Mouse (Mus musculus) pancreas, adult 10 weeks (tissue): ENCODE measurements around the gene Tmem95. TPM values are rescaled to one million over a fixed set of nuclear protein-coding genes. Genes with fewer than 3 reads are reported as not detected.

Source experiments
- polyA plus RNA-seq: library from polyadenylated mRNA; stranded (reverse); fragments of 350-450 nt; fragmentation: Illumina TruSeq; extraction: RNeasy Lipid Tissue Mini Kit (QIAGEN cat#74804); gene quantifications from one replicate; pipeline ENCODE4 v1.2.3, GENCODE M21; 2015; ENCODE audit warnings: low read depth, low replicate concordance; ENCODE audit not compliant: insufficient read depth

Tmem95 gene
- polyA plus RNA-seq = not detected

DNA sequence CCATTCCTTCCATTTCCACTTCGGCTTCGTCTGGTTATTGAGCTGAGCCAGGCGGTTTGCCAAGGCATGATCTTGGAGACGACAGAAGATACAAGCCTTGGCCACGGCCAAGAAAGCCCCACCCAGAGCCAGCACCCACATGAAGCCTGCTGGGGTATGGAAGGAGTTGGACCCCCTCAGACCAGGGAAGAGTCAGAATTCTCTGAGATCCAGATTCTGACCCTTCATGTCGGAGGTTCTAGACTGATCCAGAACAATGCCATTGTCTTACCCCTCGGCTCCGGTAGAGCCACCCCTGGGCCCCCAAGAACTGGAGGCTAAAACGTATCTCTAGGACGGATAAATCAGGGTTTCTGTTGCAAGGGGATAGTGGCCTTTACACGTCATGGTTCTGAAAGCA lies at the start of gene Tmem95:
Tmem95 (minus strand) TSS at position 141 of the 400 bp plus-strand sequence.

DNA sequence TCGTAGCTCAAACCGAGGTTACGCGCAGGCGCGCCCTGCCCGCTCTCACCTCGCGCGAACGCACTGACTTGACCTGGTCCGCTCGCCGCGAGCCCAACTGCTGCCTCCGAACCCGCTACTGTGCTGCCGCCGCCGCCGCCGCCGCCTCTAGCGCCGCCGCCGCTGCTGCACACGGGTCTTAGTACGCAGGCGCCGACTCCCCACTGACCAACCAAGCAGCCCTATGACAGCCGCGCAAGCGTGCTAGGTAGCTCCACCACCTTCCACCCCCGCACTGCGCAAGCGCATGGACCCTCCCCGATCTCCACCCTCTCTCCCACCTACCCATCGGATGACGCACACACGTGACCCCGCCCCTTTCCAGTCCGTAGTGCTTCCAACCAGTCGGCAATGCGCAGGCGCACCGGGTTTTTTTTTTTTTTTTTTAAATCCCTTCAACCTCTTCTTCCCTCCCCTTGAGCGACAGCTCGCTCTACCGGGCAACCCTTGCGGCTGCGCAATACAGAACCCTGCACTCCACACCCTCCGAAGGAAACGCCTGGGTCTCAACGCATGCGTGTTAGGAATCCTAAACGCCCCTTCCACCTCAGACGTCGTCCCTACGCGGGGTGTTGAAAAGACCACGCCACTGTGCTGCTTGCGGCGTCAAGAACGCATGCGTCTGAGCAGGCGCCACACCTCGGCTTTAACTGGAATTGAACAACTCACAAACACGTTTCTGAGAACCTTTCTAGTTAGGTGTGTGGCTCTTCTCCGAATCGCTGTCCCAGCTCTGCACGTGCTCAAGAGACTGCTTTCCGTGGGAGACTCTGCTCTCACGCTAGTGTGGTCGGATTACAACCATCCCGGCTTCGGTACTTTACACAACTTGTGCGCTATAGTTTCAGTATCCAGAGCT lies 43.5 kb upstream of the Tmem95 start, which contains the start of gene Eif5a:
Eif5a (minus strand) TSS at position 845 of the 898 bp plus-strand sequence.

DNA sequence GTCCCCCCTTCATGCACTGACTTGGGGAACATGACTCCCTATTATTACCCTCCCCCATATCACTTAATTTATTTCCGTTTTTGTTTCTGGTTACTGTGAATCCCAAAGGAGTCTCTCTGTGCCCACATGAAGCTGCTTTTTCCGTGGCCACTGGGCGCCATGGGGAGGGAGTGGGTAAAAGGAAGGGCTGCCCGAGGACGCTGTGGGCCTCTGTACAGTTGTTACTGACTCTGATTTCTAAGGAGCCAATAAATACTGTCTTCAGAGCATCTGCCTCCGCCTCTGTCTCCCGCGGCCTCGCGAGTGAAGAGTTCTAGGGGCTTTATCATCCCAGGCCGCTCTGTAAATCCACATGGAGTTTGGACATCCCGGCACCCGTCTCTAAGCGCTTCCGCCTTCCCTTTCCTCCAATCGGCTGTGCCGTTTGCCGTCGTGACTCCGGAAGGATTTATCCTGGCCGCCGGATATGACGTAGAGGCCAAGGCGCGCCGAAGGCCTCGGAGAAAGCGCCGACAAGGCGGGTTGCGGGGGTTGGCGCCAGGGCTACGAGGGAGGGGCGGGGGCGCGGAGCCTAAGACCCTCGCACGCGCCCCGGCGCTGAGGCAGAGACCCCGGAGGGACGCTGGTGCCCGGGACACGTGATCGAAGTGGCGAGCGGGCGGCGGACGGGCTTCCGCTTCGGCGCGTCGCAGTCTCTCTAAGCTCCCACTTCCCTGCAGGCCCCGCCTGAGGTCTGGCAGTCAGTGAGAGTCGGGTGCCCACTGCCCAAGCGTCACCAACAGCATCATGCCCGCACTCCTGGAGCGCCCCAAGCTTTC lies 35.9 kb upstream of the Tmem95 start, which contains the start of gene Gps2:
Gps2 (plus strand) TSS at position 335 of the 818 bp plus-strand sequence.

DNA sequence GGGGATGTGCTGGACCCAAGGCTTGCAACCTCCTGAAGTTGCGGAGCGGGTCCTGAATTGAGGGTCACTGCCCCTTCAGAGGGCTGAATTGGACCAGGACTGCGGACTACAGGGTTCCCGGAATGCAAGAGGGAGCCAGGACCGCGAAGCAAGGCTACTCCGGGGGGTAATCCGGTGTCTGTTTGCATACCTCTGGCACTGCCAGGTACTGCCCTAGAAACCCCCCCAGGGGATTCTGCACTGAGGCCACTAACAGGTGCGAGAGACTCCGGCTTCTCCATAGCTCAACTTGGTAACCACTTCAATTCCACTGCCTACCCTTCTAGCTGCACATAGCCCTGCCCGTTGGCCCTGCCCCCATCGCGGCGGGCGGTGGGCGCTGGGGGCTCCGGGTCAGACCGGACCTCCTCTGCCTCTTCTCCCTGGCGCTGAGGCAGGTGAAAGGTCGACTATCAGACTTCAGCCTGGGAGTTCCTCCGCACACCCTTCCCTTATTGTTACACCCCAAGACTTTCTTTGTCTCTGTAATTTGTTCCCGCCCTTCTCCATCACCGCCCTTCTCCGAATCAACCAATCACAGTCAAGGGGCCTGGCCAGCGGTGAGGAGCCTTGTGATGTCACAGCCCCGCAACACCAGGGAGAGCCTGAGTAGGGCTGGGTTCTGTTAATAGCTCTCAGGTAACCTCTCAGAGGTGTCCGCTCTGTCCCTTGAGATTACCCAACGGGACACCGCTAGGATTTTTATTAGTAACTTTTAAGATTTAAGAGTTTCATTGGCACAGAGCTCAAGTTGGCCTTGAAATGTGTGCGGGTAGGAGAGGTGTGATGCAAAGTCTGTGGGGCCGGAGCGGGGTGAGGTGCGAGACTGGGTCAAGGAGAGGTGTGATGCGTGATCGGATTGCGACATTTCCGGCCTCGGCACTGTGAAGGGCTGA lies 22.9 kb upstream of the Tmem95 start, which contains the start of the genes 2810408A11Rik and Neurl4:
2810408A11Rik (minus strand) TSS at position 517 of the 935 bp plus-strand sequence.
Neurl4 (plus strand) TSS at position 602 of the 935 bp plus-strand sequence.

DNA sequence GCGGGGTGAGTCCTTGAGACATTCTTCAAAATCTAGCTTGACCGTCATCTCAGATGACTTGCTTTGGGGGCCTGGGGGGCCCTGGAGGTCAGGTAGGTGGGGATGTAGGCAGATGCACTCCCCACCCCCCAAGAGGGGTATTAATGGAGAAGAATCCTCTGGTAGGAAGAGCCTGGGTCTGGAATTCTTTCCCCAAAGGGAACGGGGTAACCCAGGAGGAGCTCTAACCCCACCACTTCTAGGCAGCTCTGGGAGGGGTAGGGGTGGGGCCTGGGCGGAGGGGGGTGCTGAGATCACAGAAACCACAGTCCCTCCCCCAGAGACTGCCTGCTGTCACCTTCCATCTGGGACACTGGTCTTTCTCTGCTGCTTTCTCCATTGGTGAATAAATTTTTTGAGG lies 17.5 kb upstream of the Tmem95 start, which contains the start of gene Acap1:
Acap1 (minus strand) TSS at position 249 of the 400 bp plus-strand sequence.

DNA sequence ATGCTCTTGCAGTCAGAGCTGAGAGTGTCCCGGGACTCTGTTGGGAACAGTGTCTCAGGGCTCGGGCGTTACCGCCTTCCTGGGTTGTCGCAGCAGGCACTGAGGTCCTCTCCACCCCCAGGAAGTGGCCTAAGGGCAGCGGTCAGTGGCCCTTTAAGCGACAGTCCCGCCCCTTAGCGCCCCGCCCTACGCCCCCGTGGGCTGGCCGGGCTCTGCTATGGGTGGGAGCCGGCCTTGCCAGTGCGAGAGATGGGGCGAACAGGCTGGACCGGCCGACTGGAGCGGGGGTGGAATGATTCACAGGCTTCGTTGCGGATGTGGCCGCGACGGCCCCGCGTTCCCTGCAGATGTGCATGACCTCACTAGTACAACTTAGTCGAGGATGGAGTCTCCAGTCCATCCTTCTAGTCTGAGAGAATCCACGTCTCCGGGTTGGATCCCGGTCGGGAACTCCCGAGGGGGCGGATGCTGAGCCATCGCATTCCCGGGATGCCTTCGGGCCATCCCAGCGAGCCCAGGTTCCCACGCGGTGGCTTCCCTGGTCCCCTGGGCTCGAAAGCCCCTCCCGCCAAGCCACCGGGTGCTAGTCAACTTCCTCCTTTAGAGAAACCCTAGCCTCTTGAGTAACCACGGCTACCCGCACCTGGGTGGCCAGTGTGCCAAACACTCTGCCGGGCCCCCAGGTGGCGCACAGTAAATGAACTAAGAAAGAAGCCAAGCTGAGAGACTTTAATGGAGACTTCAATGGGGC lies 3.2 kb upstream of the Tmem95 start, which contains the start of gene Kctd11:
Kctd11 (minus strand) TSS at position 554 of the 751 bp plus-strand sequence.

DNA sequence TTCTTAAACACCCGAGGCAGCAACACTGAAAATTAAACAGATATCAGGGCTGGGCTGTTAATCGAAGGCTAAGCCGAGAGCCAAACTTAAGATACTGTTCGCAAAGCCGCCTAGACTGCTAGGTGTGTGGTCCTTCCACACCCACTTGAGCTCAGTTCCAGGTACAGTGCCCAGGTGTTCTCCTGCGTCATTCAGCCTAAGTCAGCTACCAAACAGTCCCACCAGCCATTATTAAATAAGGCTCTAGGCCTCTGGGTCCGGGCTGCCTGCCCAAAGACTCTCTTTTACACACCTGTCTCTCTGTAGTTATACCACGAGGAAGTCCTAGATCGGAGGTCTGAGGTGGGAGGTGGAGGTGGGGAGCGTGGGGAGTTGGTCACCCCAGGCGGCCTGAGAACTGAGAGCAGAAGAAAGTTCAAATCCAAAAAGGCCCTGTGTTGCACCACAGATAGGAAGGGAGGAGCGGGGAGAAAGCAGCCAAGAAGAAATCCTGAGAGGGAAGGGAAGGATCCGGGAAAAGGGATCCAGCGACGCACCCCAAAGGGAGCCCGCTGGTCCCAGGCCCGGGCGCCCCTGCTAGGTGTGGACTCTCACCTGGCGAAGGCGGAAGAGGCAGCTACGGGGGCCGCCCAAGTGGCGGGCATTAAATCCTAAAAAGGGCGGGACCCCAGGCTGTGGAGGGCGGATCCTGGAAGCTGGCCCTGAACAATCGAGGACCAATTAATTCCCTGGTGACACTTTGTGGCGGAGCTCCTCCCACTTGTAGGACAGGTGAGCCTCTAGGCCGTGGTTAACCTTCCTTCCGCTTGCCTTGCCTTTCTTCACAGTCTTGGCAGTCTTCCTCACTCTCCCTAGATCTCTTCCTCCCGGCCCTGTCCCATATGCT lies 19.5 kb downstream of the Tmem95 start, which contains the start of gene Tnk1:
Tnk1 (minus strand) TSS at position 618 of the 886 bp plus-strand sequence.

DNA sequence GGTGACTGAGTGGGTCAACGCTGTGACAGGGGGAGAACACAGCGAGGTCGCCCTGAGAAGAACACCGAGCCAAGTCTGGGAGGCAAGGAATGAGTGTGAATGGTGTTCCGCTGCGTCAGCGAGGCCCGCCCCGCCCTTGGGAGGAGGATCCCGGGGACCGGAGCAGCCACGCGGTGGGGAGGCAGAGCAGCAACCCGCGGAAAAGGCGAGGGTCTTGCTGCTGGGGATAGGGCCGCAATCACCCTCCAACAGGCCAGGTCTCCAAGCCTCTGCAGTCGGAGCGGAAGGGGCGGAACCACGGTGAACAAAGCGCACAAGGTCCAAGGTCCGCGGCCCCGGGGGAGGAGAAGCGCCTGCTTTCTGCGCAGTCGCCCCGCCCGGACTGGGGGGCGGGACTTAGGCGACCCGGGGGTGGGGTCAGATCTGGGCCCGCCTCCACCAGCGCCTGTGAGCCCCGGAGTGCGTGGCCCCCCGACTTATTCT lies 31.6 kb downstream of the Tmem95 start, which contains the start of gene Plscr3:
Plscr3 (plus strand) TSS at position 179 of the 483 bp plus-strand sequence.

DNA sequence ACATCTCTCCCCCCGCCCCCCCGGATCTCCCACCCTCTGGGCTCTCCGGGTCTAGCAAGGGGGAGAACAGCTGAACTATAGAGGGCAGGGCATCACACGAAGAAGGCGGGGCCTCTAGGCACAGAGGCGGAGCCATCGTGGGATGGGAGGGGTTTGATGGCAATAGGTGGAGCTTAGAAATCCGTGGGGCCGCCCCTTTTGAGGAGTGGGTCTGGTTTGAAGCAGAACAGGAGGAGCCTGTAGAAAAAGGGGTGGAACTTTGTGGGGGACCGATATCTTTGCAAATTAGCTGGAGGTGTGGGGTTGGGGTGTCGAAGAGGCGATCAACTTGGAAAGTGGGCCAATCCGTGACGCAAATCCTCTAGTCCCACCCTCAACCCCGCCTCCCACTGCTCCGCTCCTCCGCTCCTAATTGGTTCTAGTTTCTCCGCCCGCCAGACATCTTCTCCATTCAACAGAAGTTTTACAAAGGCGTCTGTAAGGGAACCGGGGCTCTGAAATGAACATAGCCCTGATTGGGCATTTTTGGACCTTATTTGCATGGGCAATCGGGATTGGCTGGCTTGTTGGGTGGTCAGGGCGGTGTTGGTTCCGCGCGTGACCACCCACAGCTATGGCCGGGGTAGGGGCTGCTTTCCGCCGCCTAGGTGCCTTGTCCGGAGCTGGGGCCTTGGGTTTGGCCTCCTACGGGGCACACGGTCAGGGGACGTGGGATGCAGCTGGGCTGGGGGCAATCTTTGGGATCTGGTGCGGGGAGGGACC lies 39.7 kb downstream of the Tmem95 start, which contains the start of gene Tmem256:
Tmem256 (plus strand) TSS at position 563 of the 762 bp plus-strand sequence.

DNA sequence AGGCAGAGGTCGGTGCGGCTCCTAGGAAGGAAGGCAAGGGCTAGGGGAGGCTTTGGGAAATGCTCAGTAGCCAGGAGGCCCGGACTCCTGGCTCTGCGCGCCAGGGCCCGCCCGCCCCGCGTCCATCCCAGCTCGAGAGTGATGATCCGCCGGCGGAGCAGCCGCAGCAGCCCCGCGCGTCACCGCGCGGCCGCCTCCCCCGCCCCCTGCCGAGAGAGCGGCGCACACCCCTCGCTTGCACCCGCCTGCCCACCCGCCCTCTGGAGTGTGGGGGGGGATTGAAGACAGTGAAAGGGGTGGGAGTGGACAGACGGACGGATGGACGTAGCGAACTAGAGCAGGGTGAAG lies 40.2 kb downstream of the Tmem95 start, which contains the start of gene Nlgn2:
Nlgn2 (minus strand) TSS at position 181 of the 348 bp plus-strand sequence.

Other genes with a start within 250 kb of the Tmem95 start
- 24.7 TPM for gene Fxr2, start 245.0 kb downstream of the Tmem95 start, polyA plus RNA-seq
- not detected for gene Sox15, start 222.7 kb downstream of the Tmem95 start, polyA plus RNA-seq
- gene Mpdu1, start 215.4 kb downstream of the Tmem95 start, polyA plus RNA-seq = 20.9 TPM
- 11.4 TPM for gene Cd68, start 211.9 kb downstream of the Tmem95 start, polyA plus RNA-seq
- gene Eif4a1, start 205.6 kb downstream of the Tmem95 start, polyA plus RNA-seq = 118 TPM
- 20.9 TPM for gene Senp3, start 195.9 kb downstream of the Tmem95 start, polyA plus RNA-seq
- 1.0 TPM for gene Tnfsf13, start 192.2 kb downstream of the Tmem95 start, polyA plus RNA-seq
- 12.1 TPM for gene Tnfsf12, start 182.2 kb downstream of the Tmem95 start, polyA plus RNA-seq
- gene Tnfsfm13, start 181.9 kb downstream of the Tmem95 start, polyA plus RNA-seq = 4.4 TPM
- 11.2 TPM for gene Polr2a, start 119.4 kb downstream of the Tmem95 start, polyA plus RNA-seq
- gene Slc35g3, start 116.0 kb downstream of the Tmem95 start, polyA plus RNA-seq = not detected
- 7.3 TPM for gene Zbtb4, start 112.1 kb downstream of the Tmem95 start, polyA plus RNA-seq
- 3.0 TPM for gene Chrnb1, start 82.1 kb downstream of the Tmem95 start, polyA plus RNA-seq
- 1.2 TPM for gene Fgf11, start 76.2 kb downstream of the Tmem95 start, polyA plus RNA-seq
- 1.6 TPM for gene Tmem102, start 72.4 kb downstream of the Tmem95 start, polyA plus RNA-seq
- not detected for gene Gm39566, start 62.7 kb downstream of the Tmem95 start, polyA plus RNA-seq
- not detected for gene Spem2, start 59.6 kb downstream of the Tmem95 start, polyA plus RNA-seq
- not detected for gene Spem1, start 55.8 kb downstream of the Tmem95 start, polyA plus RNA-seq
- 6.3 TPM for gene Nlgn2, start 40.2 kb downstream of the Tmem95 start, polyA plus RNA-seq
- gene Tmem256, start 39.5 kb downstream of the Tmem95 start, polyA plus RNA-seq = 73.9 TPM
- gene Plscr3, start 31.6 kb downstream of the Tmem95 start, polyA plus RNA-seq = 8.3 TPM
- 6.0 TPM for gene Tnk1, start 19.3 kb downstream of the Tmem95 start, polyA plus RNA-seq
- gene Kctd11, start 3.4 kb upstream of the Tmem95 start, polyA plus RNA-seq = 1.4 TPM
- gene Acap1, start 17.5 kb upstream of the Tmem95 start, polyA plus RNA-seq = 0.87 TPM
- not detected for gene 2810408A11Rik, start 23.0 kb upstream of the Tmem95 start, polyA plus RNA-seq
- 12.3 TPM for gene Neurl4, start 23.1 kb upstream of the Tmem95 start, polyA plus RNA-seq
- gene Gps2, start 35.9 kb upstream of the Tmem95 start, polyA plus RNA-seq = 25.1 TPM
- 133 TPM for gene Eif5a, start 43.9 kb upstream of the Tmem95 start, polyA plus RNA-seq
- 1.6 TPM for gene Ybx2, start 57.8 kb upstream of the Tmem95 start, polyA plus RNA-seq
- 3.1 TPM for gene Slc2a4, start 70.2 kb upstream of the Tmem95 start, polyA plus RNA-seq
- 21.0 TPM for gene Cldn7, start 86.8 kb upstream of the Tmem95 start, polyA plus RNA-seq
- 42.3 TPM for gene Ctdnep1, start 103.1 kb upstream of the Tmem95 start, polyA plus RNA-seq
- gene Elp5, start 104.5 kb upstream of the Tmem95 start, polyA plus RNA-seq = 22.5 TPM
- 186 TPM for gene Gabarap, start 113.1 kb upstream of the Tmem95 start, polyA plus RNA-seq
- 15.8 TPM for gene Phf23, start 117.8 kb upstream of the Tmem95 start, polyA plus RNA-seq
- 6.6 TPM for gene Dvl2, start 122.6 kb upstream of the Tmem95 start, polyA plus RNA-seq
- 25.2 TPM for gene Acadvl, start 137.4 kb upstream of the Tmem95 start, polyA plus RNA-seq
- gene Dlg4, start 138.9 kb upstream of the Tmem95 start, polyA plus RNA-seq = 8.8 TPM
- not detected for gene Asgr1, start 176.1 kb upstream of the Tmem95 start, polyA plus RNA-seq
- not detected for gene Asgr2, start 214.6 kb upstream of the Tmem95 start, polyA plus RNA-seq